Mouse (Mus musculus) megakaryocyte-erythroid progenitor cell, adult 5 weeks (primary cell): ENCODE data around the gene Gm45194. TPM values are rescaled to one million over a fixed set of nuclear protein-coding genes. Genes with fewer than 3 reads are reported as not detected.

ENCODE experiments used
- polyA plus RNA-seq: library from polyadenylated mRNA; stranded (reverse); fragments of >175 nt; gene quantifications from 2 replicates; pipeline ENCODE4 v1.2.3, GENCODE M21; 2012

Gm45194 gene
- not detected in 2 replicates for polyA plus RNA-seq

GRCm38 (mm10) chrX:111891089-111891488 is at the start of gene Gm45194:
Gene Gm45194, plus strand, starts transcription at chrX:111891389.

GRCm38 (mm10) chrX:112010707-112011106 is 119.5 kb downstream of the Gm45194 start, which contains the start of gene Tex16:
Gene Tex16, plus strand, starts transcription at chrX:112011007.

GRCm38 (mm10) chrX:112238749-112239148 is 347.6 kb downstream of the Gm45194 start, which contains the start of gene 4933403O08Rik:
Gene 4933403O08Rik, plus strand, starts transcription at chrX:112239049.

Other genes with a start within 250 kb of the Gm45194 start
- 0.01 TPM in 1 of 2 replicates, not detected in the other for gene Hdx, start 194.3 kb upstream of the Gm45194 start, polyA plus RNA-seq
- gene Tex16, start 119.6 kb downstream of the Gm45194 start, polyA plus RNA-seq = not detected in 2 replicates